Mouse (Mus musculus): ENCODE data around the gene 4930596D02Rik. TPM values are rescaled to one million over a fixed set of nuclear protein-coding genes. Genes with fewer than 3 reads are reported as not detected.

Gene 4930596D02Rik
- not detected for total RNA-seq (2021)
- long read RNA-seq, experiment 1 = 0 reads
- long read RNA-seq, experiment 2 = 0 reads

GRCm38 (mm10) chr14:35811878-35812277 lies at the start of gene 4930596D02Rik:
4930596D02Rik (minus strand) TSS chr14:35811978.
- no peak for DNase-seq (ENCODE audit: low spot score in 2 of 2)

- DNase-seq (ENCODE audit: low spot score in 2 of 2) = no peak
Observed at GRCm38 (mm10) chr14:35853254-35853653, 41.5 kb upstream of the 4930596D02Rik start.

- DNase-seq (ENCODE audit: low spot score in 2 of 2) = no peak
Observed at GRCm38 (mm10) chr14:35845271-35845670, 33.5 kb upstream of the 4930596D02Rik start.

GRCm38 (mm10) chr14:35842111-35842721 lies 30.4 kb upstream of the 4930596D02Rik start:
- DNase-seq (ENCODE audit: low spot score in 2 of 2) = no peak

- DNase-seq (ENCODE audit: low spot score in 2 of 2) = no peak
Observed at GRCm38 (mm10) chr14:35792656-35793213, 19.0 kb downstream of the 4930596D02Rik start.

- DNase-seq (ENCODE audit: low spot score in 2 of 2) = no peak
Observed at GRCm38 (mm10) chr14:35780033-35780432, 31.7 kb downstream of the 4930596D02Rik start.

GRCm38 (mm10) chr14:35773306-35773705 lies 38.5 kb downstream of the 4930596D02Rik start:
- DNase-seq (ENCODE audit: low spot score in 2 of 2) = no peak
